Mouse (Mus musculus): ENCODE measurements at regions not wholly inside any gene's neighbourhood (a gene's known extent, or its start where the extent isn't known, plus 50 kb on each side); places are given as distances from the start of the nearest gene placed in this dataset.

GRCm38 (mm10) chr2:72616412-72616811 is 140.5 kb downstream of the Cdca7 start:
- Histone ChIP-seq H3K36me3 (no peaks in the 10 kb centered on the region), H3K4me3 (no peak overlapping the region), H3K9ac (no peak overlapping the region), H3K4me1 (peaks cover 27% of the 10 kb centered on the region), H3K4me2 (no peak overlapping the region), H3K9me3 (no peaks in the 10 kb centered on the region), H3K27me3 (replicated peaks) (peaks cover 20% of the 10 kb centered on the region; the same call in 1 of the 2 replicates), H3K27ac (replicated peaks) (no peak overlapping the region)
- ATAC-seq (ENCODE audit: extremely low read depth, insufficient number of reproducible peaks, low FRiP score, low TSS enrichment), result no peak

GRCm38 (mm10) chr2:72619446-72619845 is 143.5 kb downstream of the Cdca7 start:
- WGBS, result 33% methylated on average over 4 of the region's 4 CpGs
- no peaks in the 10 kb centered on the region for H3K36me3 ChIP-seq
- no peak overlapping the region for H3K27ac ChIP-seq (replicated peaks)
- H3K4me3 ChIP-seq, result no peak overlapping the region
- no peaks in the 10 kb centered on the region for H3K9me3 ChIP-seq
- no peak overlapping the region for H3K4me2 ChIP-seq
- H3K27me3 ChIP-seq (replicated peaks), result peaks cover 9% of the 10 kb centered on the region; the same call in 1 of the 2 replicates
- peaks cover 24% of the 10 kb centered on the region for H3K4me1 ChIP-seq
- H3K9ac ChIP-seq, result no peak overlapping the region
- ATAC-seq (ENCODE audit: extremely low read depth, insufficient number of reproducible peaks, low FRiP score, low TSS enrichment), result no peak

- 4% methylated on average over 9 of the region's 9 CpGs for WGBS
- Histone ChIP-seq H3K27ac (replicated peaks) (no peak overlapping the region), H3K9ac (peak overlapping the region; percentile 72), H3K36me3 (no peaks in the 10 kb centered on the region), H3K4me1 (peaks cover 20% of the 10 kb centered on the region), H3K4me2 (peak overlapping the region; percentile 60), H3K4me3 (peak overlapping the region; percentile 44), H3K27me3 (replicated peaks) (peaks cover 8% of the 10 kb centered on the region; the same call in 1 of the 2 replicates), H3K9me3 (no peaks in the 10 kb centered on the region)
- no peak for ATAC-seq (ENCODE audit: extremely low read depth, insufficient number of reproducible peaks, low FRiP score, low TSS enrichment)
These were observed 144.3 kb downstream of the Cdca7 start for GRCm38 (mm10) chr2:72620182-72620652.

- peaks cover 22% of the 10 kb centered on the region for H3K4me1 ChIP-seq
- no peak overlapping the region for H3K4me2 ChIP-seq
- no peak overlapping the region for H3K27ac ChIP-seq (replicated peaks)
- H3K4me3 ChIP-seq, result no peak overlapping the region
- H3K9ac ChIP-seq, result no peak overlapping the region
- WGBS, result 31% methylated on average over 3 of the region's 3 CpGs
- peaks cover 19% of the 10 kb centered on the region for H3K27me3 ChIP-seq (replicated peaks)
- no peaks in the 10 kb centered on the region for H3K9me3 ChIP-seq
- ATAC-seq (ENCODE audit: extremely low read depth, insufficient number of reproducible peaks, low FRiP score, low TSS enrichment), result no peak
- H3K36me3 ChIP-seq, result no peaks in the 10 kb centered on the region
These were observed 152.0 kb downstream of the Cdca7 start for GRCm38 (mm10) chr2:72627915-72628314.

GRCm38 (mm10) chr2:72628626-72629470 is 152.9 kb downstream of the Cdca7 start:
- ATAC-seq (ENCODE audit: extremely low read depth, insufficient number of reproducible peaks, low FRiP score, low TSS enrichment), result no peak
- Histone ChIP-seq H3K36me3 (no peaks in the 10 kb centered on the region), H3K27ac (replicated peaks) (no peak overlapping the region), H3K9ac (no peak overlapping the region), H3K27me3 (replicated peaks) (peaks cover 17% of the 10 kb centered on the region), H3K4me3 (no peak overlapping the region), H3K4me2 (peak overlapping the region; percentile 6; the same call in 1 of the 2 replicates), H3K9me3 (0 out of 2 replicates have a peak, but pooled peaks cover 2% of the 10 kb centered on the region), H3K4me1 (peaks cover 22% of the 10 kb centered on the region)
- WGBS, result 49% methylated on average over 16 of the region's 16 CpGs

- ATAC-seq (ENCODE audit: extremely low read depth, insufficient number of reproducible peaks, low FRiP score, low TSS enrichment), result no peak
- no peaks in the 10 kb centered on the region for H3K36me3 ChIP-seq
- H3K27ac ChIP-seq (replicated peaks), result no peak overlapping the region
- no peak overlapping the region for H3K9ac ChIP-seq
- peaks cover 7% of the 10 kb centered on the region; the same call in 1 of the 2 replicates for H3K9me3 ChIP-seq
- peaks cover 17% of the 10 kb centered on the region for H3K27me3 ChIP-seq (replicated peaks)
- H3K4me2 ChIP-seq, result no peak overlapping the region
- WGBS, result 81% methylated on average over 14 of the region's 14 CpGs
- no peak overlapping the region for H3K4me3 ChIP-seq
- H3K4me1 ChIP-seq, result peaks cover 22% of the 10 kb centered on the region
These were observed 153.9 kb downstream of the Cdca7 start for GRCm38 (mm10) chr2:72629691-72630461.

- no peak overlapping the region for H3K27ac ChIP-seq (replicated peaks)
- no peak for ATAC-seq (ENCODE audit: extremely low read depth, insufficient number of reproducible peaks, low FRiP score, low TSS enrichment)
- no peak overlapping the region for H3K4me3 ChIP-seq
- peaks cover 10% of the 10 kb centered on the region for H3K9me3 ChIP-seq
- 54% methylated on average over 9 of the region's 9 CpGs for WGBS
- no peaks in the 10 kb centered on the region for H3K36me3 ChIP-seq
- H3K4me1 ChIP-seq, result peaks cover 16% of the 10 kb centered on the region
- no peak overlapping the region for H3K4me2 ChIP-seq
- H3K9ac ChIP-seq, result no peak overlapping the region
- H3K27me3 ChIP-seq (replicated peaks), result no peaks in the 10 kb centered on the region
These were observed 162.1 kb downstream of the Cdca7 start for GRCm38 (mm10) chr2:72637881-72638620.

GRCm38 (mm10) chr2:72639022-72639421 is 163.1 kb downstream of the Cdca7 start:
- no peak for ATAC-seq (ENCODE audit: extremely low read depth, insufficient number of reproducible peaks, low FRiP score, low TSS enrichment)
- H3K4me3 ChIP-seq, result no peak overlapping the region
- H3K9me3 ChIP-seq, result peaks cover 6% of the 10 kb centered on the region
- H3K27me3 ChIP-seq (replicated peaks), result no peaks in the 10 kb centered on the region
- H3K4me1 ChIP-seq, result peaks cover 16% of the 10 kb centered on the region
- no peak overlapping the region for H3K4me2 ChIP-seq
- 51% methylated on average over 4 of the region's 4 CpGs for WGBS
- no peak overlapping the region for H3K27ac ChIP-seq (replicated peaks)
- no peaks in the 10 kb centered on the region for H3K36me3 ChIP-seq
- no peak overlapping the region for H3K9ac ChIP-seq

GRCm38 (mm10) chr2:72641228-72641627 is 165.3 kb downstream of the Cdca7 start:
- no peak for ATAC-seq (ENCODE audit: extremely low read depth, insufficient number of reproducible peaks, low FRiP score, low TSS enrichment)
- H3K27ac ChIP-seq (replicated peaks), result no peak overlapping the region
- no peak overlapping the region for H3K4me3 ChIP-seq

GRCm38 (mm10) chr2:72644151-72644843 is 168.3 kb downstream of the Cdca7 start:
- 69% methylated on average over 10 of the region's 10 CpGs for WGBS
- Histone ChIP-seq H3K4me3 (no peak overlapping the region), H3K36me3 (no peaks in the 10 kb centered on the region), H3K9ac (no peak overlapping the region), H3K9me3 (peaks cover 3% of the 10 kb centered on the region; the same call in 1 of the 2 replicates), H3K27ac (replicated peaks) (no peak overlapping the region), H3K27me3 (replicated peaks) (no peaks in the 10 kb centered on the region), H3K4me1 (peaks cover 14% of the 10 kb centered on the region), H3K4me2 (no peak overlapping the region)
- ATAC-seq (ENCODE audit: extremely low read depth, insufficient number of reproducible peaks, low FRiP score, low TSS enrichment), result no peak

More at GRCm38 (mm10) chr2:72641228-72641627, 165.3 kb downstream of the Cdca7 start:
- H3K4me2 ChIP-seq, result no peak overlapping the region
- H3K4me1 ChIP-seq, result peaks cover 8% of the 10 kb centered on the region
- no peak overlapping the region for H3K9ac ChIP-seq
- no peaks in the 10 kb centered on the region for H3K36me3 ChIP-seq
- peaks cover 3% of the 10 kb centered on the region; the same call in 1 of the 2 replicates for H3K9me3 ChIP-seq
- no peaks in the 10 kb centered on the region for H3K27me3 ChIP-seq (replicated peaks)

All from heart, embryonic 13.5 days (tissue).